Mouse (Mus musculus) heart, adult 2 months (tissue): ENCODE measurements around the gene Mypn. TPM values are rescaled to one million over a fixed set of nuclear protein-coding genes. Genes with fewer than 3 reads are reported as not detected.

Source experiments
- DNase-seq, 2 experiments: peaks; one replicate each; pipeline ENCODE4 v3.0.0; 2021
- H3K27ac ChIP-seq: fragments of 200-600 bp; 2 replicates; pipeline ENCODE4 v1.8.1; 2022
- H3K27me3 ChIP-seq: fragments of 200-500 bp; 2 replicates; pipeline ENCODE4 v1.6.1; 2012; ENCODE audit warnings: mild to moderate bottlenecking, low read length, inconsistent platforms, mixed read lengths; ENCODE audit not compliant: control insufficient read depth, insufficient read depth
- H3K36me3 ChIP-seq: fragments of 200-500 bp; 2 replicates; pipeline ENCODE4 v1.6.1; 2012; ENCODE audit warnings: low read length, inconsistent platforms; ENCODE audit not compliant: control insufficient read depth, insufficient read depth
- H3K4me1 ChIP-seq: fragments of 200-500 bp; 2 replicates; pipeline ENCODE4 v1.6.1; 2011; ENCODE audit warnings: low read length; ENCODE audit not compliant: control insufficient read depth, insufficient read depth
- H3K4me3 ChIP-seq: fragments of 200-600 bp; 2 replicates; pipeline ENCODE4 v1.8.1; 2022
- H3K79me2 ChIP-seq: fragments of 200-500 bp; replicated peaks from 2 replicates; pipeline ENCODE4 v1.6.1; 2012; ENCODE audit warnings: mild to moderate bottlenecking, inconsistent platforms, low read length, moderate library complexity, mixed read lengths; ENCODE audit not compliant: control insufficient read depth, insufficient read depth
- H3K9ac ChIP-seq: fragments of 200-500 bp; 2 replicates; pipeline ENCODE4 v1.6.1; 2012; ENCODE audit warnings: low read depth, mild to moderate bottlenecking, control low read depth, inconsistent platforms, low read length, mixed read lengths
- CTCF ChIP-seq: fragments of 200-600 bp; IDR thresholded peaks from 2 replicates; pipeline ENCODE4 v1.8.1; 2022; ENCODE audit warnings: antibody characterized with exemption, mild to moderate bottlenecking, moderate library complexity
- EP300 ChIP-seq: fragments of 200-500 bp; IDR thresholded peaks from 2 replicates; pipeline ENCODE4 v1.6.1; 2011; ENCODE audit warnings: low read depth, low read length, control low read depth; ENCODE audit not compliant: insufficient read depth
- POLR2A ChIP-seq: fragments of 200-500 bp; IDR thresholded peaks from 2 replicates; pipeline ENCODE4 v1.6.1; 2011; ENCODE audit warnings: mild to moderate bottlenecking, low read depth, low read length, control low read depth; ENCODE audit not compliant: insufficient read depth
- WGBS: fragments of 180-500 bp; shearing (Covaris S2); methylation state at CpG from one replicate; pipeline ENCODE4 v1.1.7; 2018; 5-methylcytosine and 5-hydroxymethylcytosine counted together
- intact Hi-C: fragments of 180-260 bp; cut with DNase I; formaldehyde crosslinking; loops from one replicate; pipeline ENCODE4 v1.15.1; 2025
- long read RNA-seq: library from polyadenylated mRNA; stranded (forward); transcript quantifications from one replicate; pipeline ENCODE4 v2.0.0, GENCODE M21; 2021
- polyA plus RNA-seq: library from polyadenylated mRNA; depleted of rRNA; stranded (reverse); fragments of >200 nt; gene quantifications from 2 replicates; pipeline ENCODE4 v1.2.3, GENCODE M21; 2012; rRNA removed
- total RNA-seq, 2 experiments: library from RNA; stranded (reverse); gene quantifications; 2 replicates each; pipeline ENCODE4 v1.2.3; 2021

The Mypn gene
- 100 to 1,000 TPM in 1 of 2 experiments, 10 to 100 TPM in 1; 96.6 to 110 TPM for total RNA-seq
- polyA plus RNA-seq, result 32.1 and 43.5 TPM in 2 replicates
- long read RNA-seq, full-length matches to known transcripts, result 31 of 49 reads
- long read RNA-seq, partial matches to known transcripts, result 16 of 49 reads
- long read RNA-seq, other reads (novel, unspliced or antisense), result 2 of 49 reads

DNA sequence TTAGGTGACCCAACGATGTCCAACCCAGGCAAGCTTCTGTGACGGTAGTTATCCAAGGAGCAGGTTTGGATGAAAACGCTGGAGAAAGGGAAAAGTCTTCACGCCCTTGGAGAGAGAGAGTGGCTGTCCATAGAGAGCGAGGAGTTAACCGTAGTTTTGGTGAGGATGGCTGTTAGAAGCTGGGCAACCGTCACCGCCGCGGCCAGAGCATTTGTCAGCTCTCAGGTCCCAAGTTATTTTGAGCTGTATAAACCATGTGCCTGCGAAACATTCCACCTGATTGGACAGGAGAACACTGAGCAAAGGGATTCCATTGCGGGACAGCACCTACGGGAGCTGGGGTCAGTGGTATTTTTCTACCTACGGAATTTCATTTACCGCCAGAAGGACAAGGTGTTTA lies at the start of gene Mypn:
Gene Mypn, minus strand, starts transcription at position 225 of the 400 bp plus-strand sequence.
- Histone ChIP-seq H3K9ac (peak within 1 kb of the TSS; percentile 64), H3K79me2 (no peaks in the 10 kb centered on the region), H3K27ac (peak within 1 kb of the TSS; percentile 83), H3K4me1 (no peaks in the 10 kb centered on the region), H3K4me3 (peak within 1 kb of the TSS; percentile 41), H3K27me3 (no peaks in the 10 kb centered on the region), H3K36me3 (peaks cover 6% of the 10 kb centered on the region)
- TF ChIP-seq CTCF (no peak), POLR2A (peak; percentile 83), EP300 (0 out of 2 replicates have a peak, but pooled peaks have one; percentile 39)
- 66% methylated on average over 15 of the region's 15 CpGs for WGBS
- DNase-seq, result peak; percentile 42 to 65
- intact Hi-C loops, result no loop called here

DNA sequence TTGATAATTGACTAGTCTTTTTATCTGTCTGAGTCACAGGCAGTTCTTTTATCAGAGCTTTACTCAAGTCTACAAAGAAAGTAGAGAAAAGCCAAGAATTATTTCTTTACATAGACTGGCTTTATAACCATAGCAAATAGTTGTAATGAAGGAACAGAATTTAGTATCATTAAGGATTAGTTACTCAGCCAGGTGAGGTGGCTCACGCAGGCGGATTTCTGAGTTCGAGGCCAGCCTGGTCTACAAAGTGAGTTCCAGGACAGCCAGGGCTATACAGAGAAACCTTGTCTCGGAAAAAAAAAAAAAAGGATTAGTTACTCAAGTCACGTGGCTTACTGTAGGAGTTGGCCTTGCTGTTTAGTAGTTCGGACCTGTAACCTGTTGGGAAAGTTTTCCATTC lies 44.7 kb upstream of the Mypn start:
- Histone ChIP-seq H3K9ac (no peak overlapping the region), H3K27ac (no peak overlapping the region), H3K36me3 (peaks cover 24% of the 10 kb centered on the region), H3K79me2 (peaks cover 10% of the 10 kb centered on the region), H3K4me1 (no peaks in the 10 kb centered on the region; the same call in none of the 2 replicates), H3K27me3 (no peaks in the 10 kb centered on the region), H3K4me3 (no peak overlapping the region)
- intact Hi-C loops, result no loop called here
- DNase-seq, result no peak
- 90% methylated on average over 6 of the region's 6 CpGs for WGBS
- TF ChIP-seq EP300 (no peak), POLR2A (no peak), CTCF (no peak)

DNA sequence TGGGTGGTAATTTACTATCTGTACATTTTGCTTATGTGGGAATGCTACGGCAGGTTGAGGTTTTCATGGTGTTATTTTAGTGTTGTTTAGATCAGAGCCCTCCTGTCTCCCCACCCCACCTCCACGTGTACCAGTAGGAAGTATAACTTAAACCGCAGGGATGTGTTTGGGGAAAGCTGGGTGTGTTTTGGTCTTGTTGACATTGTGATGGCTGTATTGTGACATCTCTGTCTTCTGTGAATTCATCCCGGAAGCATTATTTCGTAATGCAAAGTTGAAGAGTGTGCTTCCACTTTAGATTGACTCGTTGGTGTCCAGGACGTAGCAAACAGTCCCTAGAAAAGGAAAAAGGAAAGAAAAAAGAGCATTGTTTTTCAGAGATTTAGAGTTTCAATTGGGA lies 43.7 kb upstream of the Mypn start:
- no peaks in the 10 kb centered on the region; the same call in none of the 2 replicates for H3K4me1 ChIP-seq
- H3K9ac ChIP-seq, result no peak overlapping the region
- no peak for DNase-seq
- no peak overlapping the region for H3K4me3 ChIP-seq
- intact Hi-C loops, result no loop called here
- H3K27me3 ChIP-seq, result no peaks in the 10 kb centered on the region
- no peak for TF ChIP-seq CTCF
- no peak for TF ChIP-seq POLR2A
- TF ChIP-seq EP300, result no peak
- peaks cover 24% of the 10 kb centered on the region for H3K36me3 ChIP-seq
- H3K79me2 ChIP-seq, result peaks cover 8% of the 10 kb centered on the region
- H3K27ac ChIP-seq, result no peak overlapping the region
- 69% methylated on average over 7 of the region's 7 CpGs for WGBS

DNA sequence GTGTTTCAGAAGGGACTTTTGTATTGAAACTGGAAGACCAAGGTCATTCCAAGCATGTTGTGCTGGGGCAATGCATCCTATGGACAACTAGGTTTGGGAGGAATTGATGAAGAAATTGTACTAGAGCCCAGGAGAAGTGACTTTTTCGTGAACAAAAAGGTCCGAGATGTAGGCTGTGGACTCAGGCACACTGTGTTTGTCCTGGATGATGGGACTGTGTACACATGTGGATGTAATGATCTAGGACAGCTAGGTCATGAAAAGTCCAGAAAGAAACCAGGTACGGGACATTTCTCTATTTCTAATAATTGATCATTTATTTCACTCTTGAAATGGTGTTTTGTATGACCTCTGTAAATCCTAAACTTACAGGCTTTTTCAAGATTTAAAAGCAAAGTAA lies 42.1 kb upstream of the Mypn start:
- 91% methylated on average over 3 of the region's 3 CpGs for WGBS
- no peak overlapping the region for H3K27ac ChIP-seq
- no peaks in the 10 kb centered on the region for H3K27me3 ChIP-seq
- intact Hi-C loops, result loop anchor here (2.0 kb wide), 1 partner anchor 93 kb away; no protein-coding TSS in a partner anchor
- H3K36me3 ChIP-seq, result peaks cover 24% of the 10 kb centered on the region
- no peak overlapping the region for H3K4me3 ChIP-seq
- H3K79me2 ChIP-seq, result peaks cover 8% of the 10 kb centered on the region
- no peak overlapping the region for H3K9ac ChIP-seq
- TF ChIP-seq EP300 (no peak), POLR2A (no peak), CTCF (no peak)
- DNase-seq, result no peak
- H3K4me1 ChIP-seq, result no peaks in the 10 kb centered on the region; the same call in none of the 2 replicates

DNA sequence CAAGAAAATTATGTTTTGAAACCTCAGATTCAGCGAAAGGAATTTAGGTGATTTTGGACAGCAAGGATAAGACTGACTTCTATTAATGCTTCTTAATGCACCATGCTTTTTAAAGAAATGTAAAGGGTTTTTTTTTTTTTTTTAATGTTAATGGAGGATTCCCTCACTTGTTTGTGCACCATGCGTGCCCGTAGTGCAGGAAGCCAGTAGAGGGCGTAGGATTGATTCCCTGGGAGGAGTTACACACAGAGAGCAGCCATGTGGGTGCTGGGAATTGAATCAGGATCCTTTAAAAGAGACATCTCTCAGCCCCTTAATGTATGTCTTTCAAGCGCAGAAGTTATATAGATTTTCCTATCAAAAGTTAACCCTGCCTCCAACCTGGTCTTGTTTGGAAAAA lies 41.0 kb upstream of the Mypn start:
- peak in 1 of 2 experiments; percentile 17 for DNase-seq
- Histone ChIP-seq H3K4me3 (peak overlapping the region; percentile 94), H3K79me2 (peaks cover 4% of the 10 kb centered on the region; the same call in 1 of the 2 replicates), H3K9ac (no peak overlapping the region; the same call in 1 of the 2 replicates), H3K27me3 (no peaks in the 10 kb centered on the region), H3K4me1 (no peaks in the 10 kb centered on the region; the same call in none of the 2 replicates), H3K27ac (peak overlapping the region; percentile 92), H3K36me3 (peaks cover 20% of the 10 kb centered on the region)
- WGBS, result 17% methylated on average over 5 of the region's 5 CpGs
- TF ChIP-seq EP300 (no peak), CTCF (peak; percentile 58)
- intact Hi-C loops, result loop anchor here (2.0 to 5.0 kb wide), 3 partner anchors 94 to 222 kb away; partner anchors contain the start of genes Dnajc12, Hnrnph3, Pbld2 and Sirt1

DNA sequence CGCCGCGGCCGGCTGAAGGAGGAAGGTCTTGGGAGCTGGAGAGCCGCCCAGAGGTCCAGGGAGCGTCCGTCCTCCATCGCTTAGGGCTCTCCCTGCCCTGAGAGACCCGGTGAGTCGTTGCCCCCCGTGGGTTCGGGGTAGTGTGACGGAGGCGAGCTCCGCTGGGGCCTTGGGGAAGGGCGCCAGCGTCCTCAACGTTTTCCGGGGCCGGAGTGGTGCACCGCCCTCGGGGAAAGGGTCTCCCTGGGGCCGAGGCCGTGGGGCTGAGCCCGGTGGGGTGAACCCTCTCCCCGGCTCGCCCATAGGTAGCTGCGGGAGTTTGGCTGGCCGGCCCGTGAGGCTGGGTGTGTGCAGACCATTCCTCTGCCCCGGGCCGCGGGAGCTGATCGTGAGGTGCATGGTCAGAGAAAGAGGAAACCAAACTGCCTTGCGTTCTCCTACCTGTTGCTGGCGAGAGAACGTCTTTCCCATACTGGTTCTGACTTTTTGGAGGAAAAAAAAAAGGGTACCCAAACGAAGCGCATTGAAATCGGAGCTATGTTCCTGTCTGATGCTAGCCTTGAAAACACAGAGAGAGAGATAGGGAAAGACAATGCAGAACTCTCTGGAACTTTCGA lies 40.4 kb upstream of the Mypn start:
- Histone ChIP-seq H3K36me3 (peaks cover 20% of the 10 kb centered on the region), H3K4me3 (peak overlapping the region; percentile 94), H3K4me1 (no peaks in the 10 kb centered on the region; the same call in none of the 2 replicates), H3K79me2 (peaks cover 4% of the 10 kb centered on the region; the same call in 1 of the 2 replicates), H3K27ac (peak overlapping the region; percentile 92), H3K27me3 (no peaks in the 10 kb centered on the region), H3K9ac (peak overlapping the region; percentile 93)
- intact Hi-C loops, result loop anchor here (2.0 to 5.0 kb wide), 3 partner anchors 95 to 222 kb away; partner anchors contain the start of genes Dnajc12, Hnrnph3, Pbld2 and Sirt1
- no peak for TF ChIP-seq POLR2A
- no peak for TF ChIP-seq CTCF
- TF ChIP-seq EP300, result no peak
- under 1% methylated on average over 41 of the region's 41 CpGs for WGBS
- DNase-seq, result no peak
